Comparison of ENCODE assay signal across 8 mouse cellular contexts in the genomic region with DNA sequence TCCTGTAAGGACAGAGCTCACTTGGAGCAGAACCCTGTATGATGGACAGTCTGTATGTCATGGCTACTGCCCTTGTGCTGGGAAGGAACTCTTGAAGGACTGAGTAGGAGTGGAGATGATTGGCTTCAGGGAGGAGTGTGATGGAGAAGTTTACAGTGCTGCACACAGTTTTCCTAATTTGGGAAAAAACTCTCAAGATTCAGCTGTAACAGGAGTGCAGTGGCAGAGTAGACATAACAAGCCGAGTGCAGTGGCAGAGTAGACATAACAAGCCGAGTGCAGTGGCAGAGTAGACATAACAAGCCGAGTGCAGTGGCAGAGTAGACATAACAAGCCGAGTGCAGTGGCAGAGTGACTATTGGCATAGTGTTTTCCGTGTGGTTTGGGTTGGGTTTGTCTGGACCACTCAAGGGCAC. TPM values are rescaled to one million over a fixed set of nuclear protein-coding genes. Genes with fewer than 3 reads are reported as not detected.
DNase-seq lines count a peak whose midpoint lies in the region; ATAC-seq and TF ChIP-seq lines count a peak whose summit lies in the region.
"Not testable (repeated sequence)": the region's sequence is repeated elsewhere in the genome, so short reads cannot be mapped to it uniquely, and the experiment has no call there.

No protein-coding gene starts in this region.

- H3K4me3 ChIP-seq in MEL (ENCODE audit: control insufficient read depth in 1 of 2, insufficient read depth in 1 of 2, low read depth in 2 of 2, low read length in 2 of 2); embryonic facial prominence, embryonic 14.5 days (ENCODE audit: low read depth, low read length); forebrain, postnatal 0 days (ENCODE audit: low read depth, low read length); kidney, postnatal 0 days (replicated peaks; ENCODE audit: low read depth, low read length); lung, embryonic 16.5 days (ENCODE audit: low read length); stomach, embryonic 14.5 days (ENCODE audit: low read depth, low read length): not testable (repeated sequence)
- H3K4me3 ChIP-seq in hindbrain, embryonic 14.5 days (replicated peaks; ENCODE audit: low read length), result peak overlapping the region; percentile 4; the same call in 1 of the 2 replicates
- peak overlapping the region; percentile 26 for H3K4me3 ChIP-seq in midbrain, embryonic 15.5 days

- H3K27me3 ChIP-seq in MEL (ENCODE audit: control insufficient read depth in 1 of 2, insufficient read depth in 2 of 2, low read length in 2 of 2); embryonic facial prominence, embryonic 14.5 days (replicated peaks; ENCODE audit: control insufficient read depth, insufficient read depth, low read length); forebrain, postnatal 0 days (ENCODE audit: insufficient read depth, low read length); hindbrain, embryonic 14.5 days (ENCODE audit: control insufficient read depth, insufficient read depth, low read length); kidney, postnatal 0 days (ENCODE audit: insufficient read depth, low read length); lung, embryonic 16.5 days (ENCODE audit: control insufficient read depth, insufficient read depth, low read depth, low read length); midbrain, embryonic 15.5 days (replicated peaks); stomach, embryonic 14.5 days (ENCODE audit: control insufficient read depth, insufficient read depth, low read length): not testable (repeated sequence)

- peak; percentile 45; the same call in 1 of the 2 replicates for ATAC-seq in embryonic facial prominence, embryonic 14.5 days (ENCODE audit: low read depth)
- ATAC-seq in forebrain, postnatal 0 days, result peak; percentile 81
- ATAC-seq in hindbrain, embryonic 14.5 days (ENCODE audit: low FRiP score), result peak; percentile 62; the same call in 1 of the 2 replicates
- not testable (repeated sequence) for ATAC-seq in kidney, postnatal 0 days (replicated peaks; ENCODE audit: low FRiP score, low read depth)
- ATAC-seq in lung, embryonic 16.5 days (ENCODE audit: low read depth), result peak; percentile 32
- ATAC-seq in midbrain, embryonic 15.5 days (replicated peaks), result peak; percentile 78
- 0 out of 2 replicates have a peak, but pooled peaks have one; percentile 20 for ATAC-seq in stomach, embryonic 14.5 days (ENCODE audit: insufficient number of reproducible peaks, insufficient read depth, low FRiP score, low read depth)

- not testable (repeated sequence) for H3K4me1 ChIP-seq in MEL (ENCODE audit: control insufficient read depth in 1 of 2, insufficient read depth in 2 of 2, low read length in 2 of 2); embryonic facial prominence, embryonic 14.5 days (ENCODE audit: control insufficient read depth, insufficient read depth, low read length); forebrain, postnatal 0 days (ENCODE audit: insufficient read depth); hindbrain, embryonic 14.5 days (replicated peaks; ENCODE audit: control insufficient read depth, insufficient read depth, low read length); kidney, postnatal 0 days (replicated peaks; ENCODE audit: insufficient read depth, low read length); lung, embryonic 16.5 days (replicated peaks; ENCODE audit: control insufficient read depth, insufficient read depth, low read length); midbrain, embryonic 15.5 days; stomach, embryonic 14.5 days (ENCODE audit: control insufficient read depth, insufficient read depth, low read length)

- not testable (repeated sequence) for TF ChIP-seq CTCF in MEL (IDR thresholded peaks at IDR 0.05 in 2 of 3, conservative IDR thresholded peaks at IDR 0.05 in 1 of 3; ENCODE audit: control insufficient read depth in 1 of 3, insufficient read depth in 1 of 3, low read depth in 2 of 3, low read length in 3 of 3, poor library complexity in 1 of 3, severe bottlenecking in 1 of 3); forebrain, postnatal 0 days (IDR thresholded peaks at IDR 0.05; ENCODE audit: low read depth); kidney, postnatal 0 days (IDR thresholded peaks at IDR 0.05; ENCODE audit: low read depth)

- H3K9ac ChIP-seq in MEL (ENCODE audit: control insufficient read depth, low read depth, low read length, poor library complexity, severe bottlenecking); embryonic facial prominence, embryonic 14.5 days (ENCODE audit: low read depth, low read length); forebrain, postnatal 0 days; hindbrain, embryonic 14.5 days; kidney, postnatal 0 days (ENCODE audit: low read depth, low read length); lung, embryonic 16.5 days (ENCODE audit: low read length); midbrain, embryonic 15.5 days; stomach, embryonic 14.5 days (replicated peaks; ENCODE audit: low read depth, low read length): not testable (repeated sequence)

- 32% methylated on average over 5 of the region's 5 CpGs for WGBS in embryonic facial prominence, embryonic 14.5 days
- WGBS in forebrain, postnatal 0 days, result 45% methylated on average over 5 of the region's 5 CpGs
- 58% methylated on average over 5 of the region's 5 CpGs for WGBS in hindbrain, embryonic 14.5 days
- 41% methylated on average over 5 of the region's 5 CpGs for WGBS in kidney, postnatal 0 days
- 44% methylated on average over 5 of the region's 5 CpGs for WGBS in lung, embryonic 16.5 days
- 48% methylated on average over 5 of the region's 5 CpGs for WGBS in midbrain, embryonic 15.5 days
- 56% methylated on average over 5 of the region's 5 CpGs for WGBS in stomach, embryonic 14.5 days

- TF ChIP-seq RAD21 in MEL (IDR thresholded peaks at IDR 0.05; ENCODE audit: low read depth, low read length), result not testable (repeated sequence)

- peak overlapping the region; percentile 38 for H3K4me2 ChIP-seq in embryonic facial prominence, embryonic 14.5 days (ENCODE audit: low read depth, low read length)
- 0 out of 2 replicates have a peak overlapping the region, but pooled peaks have one; percentile 2 for H3K4me2 ChIP-seq in forebrain, postnatal 0 days (ENCODE audit: low read depth)
- H3K4me2 ChIP-seq in hindbrain, embryonic 14.5 days (replicated peaks), result peak overlapping the region; percentile 30
- H3K4me2 ChIP-seq in kidney, postnatal 0 days (ENCODE audit: low read length); lung, embryonic 16.5 days (ENCODE audit: low read depth, low read length); stomach, embryonic 14.5 days (replicated peaks; ENCODE audit: low read depth, low read length): not testable (repeated sequence)
- H3K4me2 ChIP-seq in midbrain, embryonic 15.5 days, result peak overlapping the region; percentile 42

- not testable (repeated sequence) for H3K9me3 ChIP-seq in MEL (replicated peaks; ENCODE audit: insufficient read depth, low read length); embryonic facial prominence, embryonic 14.5 days (ENCODE audit: control insufficient read depth, low read length); forebrain, postnatal 0 days (ENCODE audit: low read length); hindbrain, embryonic 14.5 days (ENCODE audit: control insufficient read depth, low read length); kidney, postnatal 0 days (replicated peaks; ENCODE audit: low read length); lung, embryonic 16.5 days (ENCODE audit: control insufficient read depth, low read length); midbrain, embryonic 15.5 days; stomach, embryonic 14.5 days (ENCODE audit: control insufficient read depth, low read depth, low read length)

- H3K27ac ChIP-seq in MEL (ENCODE audit: control insufficient read depth, low read depth, low read length); forebrain, postnatal 0 days (ENCODE audit: low read depth, low read length); hindbrain, embryonic 14.5 days; kidney, postnatal 0 days; lung, embryonic 16.5 days (ENCODE audit: low read length); stomach, embryonic 14.5 days (ENCODE audit: low read length): not testable (repeated sequence)
- H3K27ac ChIP-seq in embryonic facial prominence, embryonic 14.5 days (replicated peaks; ENCODE audit: low read depth, low read length), result peak overlapping the region; percentile 55; the same call in 1 of the 2 replicates
- 0 out of 2 replicates have a peak overlapping the region, but pooled peaks have one; percentile 50 for H3K27ac ChIP-seq in midbrain, embryonic 15.5 days

- not testable (repeated sequence) for TF ChIP-seq EP300 in MEL (IDR thresholded peaks at IDR 0.05; ENCODE audit: low read depth in 1 of 2, low read length in 2 of 2)

- not testable (repeated sequence) for H3K36me3 ChIP-seq in MEL (ENCODE audit: control insufficient read depth in 1 of 2, insufficient read depth in 2 of 2, low read length in 2 of 2); embryonic facial prominence, embryonic 14.5 days (ENCODE audit: control insufficient read depth, insufficient read depth, low read length); forebrain, postnatal 0 days (ENCODE audit: insufficient read depth); hindbrain, embryonic 14.5 days (replicated peaks; ENCODE audit: control insufficient read depth, insufficient read depth); kidney, postnatal 0 days (ENCODE audit: insufficient read depth, low read length); lung, embryonic 16.5 days (ENCODE audit: control insufficient read depth, insufficient read depth, low read length); midbrain, embryonic 15.5 days (replicated peaks)
- H3K36me3 ChIP-seq in stomach, embryonic 14.5 days (ENCODE audit: control insufficient read depth, insufficient read depth, low read length), result peaks cover 16% of the 10 kb centered on the region

- peak; percentile 22 for DNase-seq in MEL (ENCODE audit: low read depth, low spot score)
- not testable (repeated sequence) for DNase-seq in embryonic facial prominence, embryonic 14.5 days (ENCODE audit: low spot score); forebrain, postnatal 0 days; hindbrain, embryonic 14.5 days (ENCODE audit: low spot score)
- DNase-seq in kidney, postnatal 0 days (ENCODE audit: low spot score), result peak; percentile 49

- not testable (repeated sequence) for H3K79me2 ChIP-seq in MEL (ENCODE audit: control insufficient read depth, insufficient read depth, low read length, poor library complexity)

- not testable (repeated sequence) for TF ChIP-seq POLR2A in MEL (IDR thresholded peaks at IDR 0.05; ENCODE audit: control insufficient read depth in 1 of 2, insufficient read depth in 1 of 2, low read depth in 1 of 2, low read length in 2 of 2, poor library complexity in 1 of 2)

RNA-seq across cellular contexts. Expression of a gene that starts 58.2 kb away (rescaled TPM):
- total RNA-seq in MEL (2012; rRNA removed), result 4.1 and 4.2 TPM in 2 replicates
- 1 to 10 TPM in 1 of 2 experiments, not detected in 1; 5.9 TPM for polyA plus RNA-seq in MEL (2012; ENCODE audit: insufficient read depth in 1 of 2, insufficient read length in 2 of 2, low read depth in 1 of 2, low replicate concordance in 2 of 2, missing spikeins in 1 of 2)
- polyA plus RNA-seq in embryonic facial prominence, embryonic 14.5 days (2014; fragmentation: Nextera tagmentation; extraction: Ambion mirVana), result 4.6 and 5.8 TPM in 2 replicates
- 14.7 and 20.3 TPM in 2 replicates for total RNA-seq in forebrain, postnatal 0 days (2014; rRNA removed)
- polyA plus RNA-seq in forebrain, postnatal 0 days (2015; fragmentation: Nextera tagmentation; extraction: Ambion mirVana), result 3.1 and 6.2 TPM in 2 replicates
- 10.7 and 13.6 TPM in 2 replicates for polyA plus RNA-seq in hindbrain, embryonic 14.5 days (2014; fragmentation: Nextera tagmentation; extraction: Ambion mirVana)
- polyA plus RNA-seq in kidney, postnatal 0 days (2015; fragmentation: Nextera tagmentation; extraction: Ambion mirVana), result 2.2 and 2.4 TPM in 2 replicates
- 4.4 TPM in 2 replicates for polyA plus RNA-seq in lung, embryonic 16.5 days (2015; fragmentation: Nextera tagmentation; extraction: Ambion mirVana)
- polyA plus RNA-seq in midbrain, embryonic 15.5 days (2015; fragmentation: Nextera tagmentation; extraction: Ambion mirVana), result 14.6 and 14.8 TPM in 2 replicates
- 5.3 and 8.6 TPM in 2 replicates for polyA plus RNA-seq in stomach, embryonic 14.5 days (2014; fragmentation: Nextera tagmentation; extraction: Ambion mirVana)

RNA-seq across cellular contexts. Expression of a gene that starts 58.2 kb away (rescaled TPM):
- total RNA-seq in MEL (2012; rRNA removed), result 90.7 and 90.9 TPM in 2 replicates
- polyA plus RNA-seq in MEL (2012; ENCODE audit: insufficient read depth in 1 of 2, insufficient read length in 2 of 2, low read depth in 1 of 2, low replicate concordance in 2 of 2, missing spikeins in 1 of 2), result 10 to 100 TPM in 1 of 2 experiments, not detected in 1; 78.3 TPM
- 171 and 172 TPM in 2 replicates for polyA plus RNA-seq in embryonic facial prominence, embryonic 14.5 days (2014; fragmentation: Nextera tagmentation; extraction: Ambion mirVana)
- total RNA-seq in forebrain, postnatal 0 days (2014; rRNA removed), result 81.9 and 93.2 TPM in 2 replicates
- polyA plus RNA-seq in forebrain, postnatal 0 days (2015; fragmentation: Nextera tagmentation; extraction: Ambion mirVana), result 240 and 271 TPM in 2 replicates
- 204 and 214 TPM in 2 replicates for polyA plus RNA-seq in hindbrain, embryonic 14.5 days (2014; fragmentation: Nextera tagmentation; extraction: Ambion mirVana)
- 188 TPM in 2 replicates for polyA plus RNA-seq in kidney, postnatal 0 days (2015; fragmentation: Nextera tagmentation; extraction: Ambion mirVana)
- 172 and 179 TPM in 2 replicates for polyA plus RNA-seq in lung, embryonic 16.5 days (2015; fragmentation: Nextera tagmentation; extraction: Ambion mirVana)
- 191 and 196 TPM in 2 replicates for polyA plus RNA-seq in midbrain, embryonic 15.5 days (2015; fragmentation: Nextera tagmentation; extraction: Ambion mirVana)
- polyA plus RNA-seq in stomach, embryonic 14.5 days (2014; fragmentation: Nextera tagmentation; extraction: Ambion mirVana), result 167 and 175 TPM in 2 replicates
